Mouse (Mus musculus): ENCODE measurements at regions not wholly inside any gene's neighbourhood (a gene's known extent, or its start where the extent isn't known, plus 50 kb on each side); places are given as distances from the start of the nearest gene placed in this dataset.

- no peak for ATAC-seq (ENCODE audit: insufficient read depth)
- H3K36me3 ChIP-seq (replicated peaks; ENCODE audit: control insufficient read depth, insufficient read depth, low read depth) = no peaks in the 10 kb centered on the region
- no peaks in the 10 kb centered on the region for H3K9me3 ChIP-seq (ENCODE audit: control insufficient read depth, low read length)
- H3K27me3 ChIP-seq (ENCODE audit: control insufficient read depth, insufficient read depth, low read length) = no peaks in the 10 kb centered on the region
- no peak for TF ChIP-seq CTCF (IDR thresholded peaks at IDR 0.05; ENCODE audit: low read depth)
- TF ChIP-seq EP300 (IDR thresholded peaks at IDR 0.05; ENCODE audit: low read depth) = no peak
- H3K4me1 ChIP-seq (replicated peaks; ENCODE audit: control insufficient read depth in 2 of 2, insufficient read depth in 2 of 2, low read length in 1 of 2) = peaks cover 0 to 3% of the 10 kb centered on the region in 2 experiments; a peak in 1 of 4 replicates
- H3K27ac ChIP-seq = no peak overlapping the region
- no peak overlapping the region for H3K4me2 ChIP-seq (ENCODE audit: low read depth)
- H3K4me3 ChIP-seq (ENCODE audit: insufficient read depth in 1 of 2, low read depth in 2 of 2, low read length in 2 of 2) = no peak overlapping the region
- no peak for DNase-seq (ENCODE audit: low read depth in 3 of 3, low spot score in 3 of 3)
- 75% methylated on average over 3 of the region's 3 CpGs for WGBS (ENCODE audit: insufficient replicate concordance)
- no peak overlapping the region for H3K9ac ChIP-seq (replicated peaks)
These were observed 79.6 kb downstream of the Sik1 start for GRCm38 (mm10) chr17:31775966-31776365.

GRCm38 (mm10) chr17:31776949-31777607, 78.5 kb downstream of the Sik1 start:
- no peak for TF ChIP-seq EP300 (IDR thresholded peaks at IDR 0.05; ENCODE audit: low read depth)
- no peak for TF ChIP-seq CTCF (IDR thresholded peaks at IDR 0.05; ENCODE audit: low read depth)
- H3K9ac ChIP-seq (replicated peaks) = no peak overlapping the region
- no peaks in the 10 kb centered on the region for H3K9me3 ChIP-seq (ENCODE audit: control insufficient read depth, low read length)
- H3K27ac ChIP-seq = no peak overlapping the region
- H3K36me3 ChIP-seq (replicated peaks; ENCODE audit: control insufficient read depth, insufficient read depth, low read depth) = no peaks in the 10 kb centered on the region
- H3K4me3 ChIP-seq (ENCODE audit: insufficient read depth in 1 of 2, low read depth in 2 of 2, low read length in 2 of 2) = no peak overlapping the region
- DNase-seq (ENCODE audit: low read depth in 3 of 3, low spot score in 3 of 3) = no peak
- no peak for ATAC-seq (ENCODE audit: insufficient read depth)
- peaks cover 0 to 3% of the 10 kb centered on the region in 2 experiments; a peak in 1 of 4 replicates for H3K4me1 ChIP-seq (replicated peaks; ENCODE audit: control insufficient read depth in 2 of 2, insufficient read depth in 2 of 2, low read length in 1 of 2)
- no peak overlapping the region for H3K4me2 ChIP-seq (ENCODE audit: low read depth)
- 47% methylated on average over 9 of the region's 9 CpGs for WGBS (ENCODE audit: insufficient replicate concordance)
- no peaks in the 10 kb centered on the region for H3K27me3 ChIP-seq (ENCODE audit: control insufficient read depth, insufficient read depth, low read length)

GRCm38 (mm10) chr17:31777751-31778150, 77.9 kb downstream of the Sik1 start:
- Histone ChIP-seq H3K4me1 (replicated peaks; ENCODE audit: control insufficient read depth in 2 of 2, insufficient read depth in 2 of 2, low read length in 1 of 2) (peaks cover 0 to 3% of the 10 kb centered on the region in 2 experiments; a peak in 1 of 4 replicates), H3K36me3 (replicated peaks; ENCODE audit: control insufficient read depth, insufficient read depth, low read depth) (no peaks in the 10 kb centered on the region), H3K9me3 (ENCODE audit: control insufficient read depth, low read length) (no peaks in the 10 kb centered on the region), H3K4me2 (ENCODE audit: low read depth) (no peak overlapping the region), H3K27ac (no peak overlapping the region), H3K27me3 (ENCODE audit: control insufficient read depth, insufficient read depth, low read length) (no peaks in the 10 kb centered on the region), H3K9ac (replicated peaks) (no peak overlapping the region), H3K4me3 (ENCODE audit: insufficient read depth in 1 of 2, low read depth in 2 of 2, low read length in 2 of 2) (no peak overlapping the region)
- WGBS (ENCODE audit: insufficient replicate concordance) = 47% methylated on average over 5 of the region's 5 CpGs
- TF ChIP-seq EP300 (IDR thresholded peaks at IDR 0.05; ENCODE audit: low read depth) (no peak), CTCF (IDR thresholded peaks at IDR 0.05; ENCODE audit: low read depth) (no peak)
- DNase-seq (ENCODE audit: low read depth in 3 of 3, low spot score in 3 of 3) = no peak
- no peak for ATAC-seq (ENCODE audit: insufficient read depth)

GRCm38 (mm10) chr17:31779466-31779865, 76.1 kb downstream of the Sik1 start:
- Histone ChIP-seq H3K4me3 (ENCODE audit: insufficient read depth in 1 of 2, low read depth in 2 of 2, low read length in 2 of 2) (no peak overlapping the region), H3K9ac (replicated peaks) (no peak overlapping the region), H3K4me1 (replicated peaks; ENCODE audit: control insufficient read depth in 2 of 2, insufficient read depth in 2 of 2, low read length in 1 of 2) (peaks cover 0 to 3% of the 10 kb centered on the region in 2 experiments; a peak in 1 of 4 replicates), H3K9me3 (ENCODE audit: control insufficient read depth, low read length) (no peaks in the 10 kb centered on the region), H3K27ac (no peak overlapping the region), H3K36me3 (replicated peaks; ENCODE audit: control insufficient read depth, insufficient read depth, low read depth) (no peaks in the 10 kb centered on the region), H3K4me2 (ENCODE audit: low read depth) (no peak overlapping the region), H3K27me3 (ENCODE audit: control insufficient read depth, insufficient read depth, low read length) (no peaks in the 10 kb centered on the region)
- ATAC-seq (ENCODE audit: insufficient read depth) (no peak), DNase-seq (ENCODE audit: low read depth in 3 of 3, low spot score in 3 of 3) (no peak)
- no peak for TF ChIP-seq CTCF (IDR thresholded peaks at IDR 0.05; ENCODE audit: low read depth)
- TF ChIP-seq EP300 (IDR thresholded peaks at IDR 0.05; ENCODE audit: low read depth) = no peak
- 67% methylated on average over 3 of the region's 3 CpGs for WGBS (ENCODE audit: insufficient replicate concordance)

- Histone ChIP-seq H3K9me3 (ENCODE audit: control insufficient read depth, low read length) (no peaks in the 10 kb centered on the region), H3K9ac (replicated peaks) (no peak overlapping the region), H3K36me3 (replicated peaks; ENCODE audit: control insufficient read depth, insufficient read depth, low read depth) (no peaks in the 10 kb centered on the region), H3K27me3 (ENCODE audit: control insufficient read depth, insufficient read depth, low read length) (no peaks in the 10 kb centered on the region), H3K27ac (no peak overlapping the region), H3K4me2 (ENCODE audit: low read depth) (no peak overlapping the region), H3K4me1 (replicated peaks; ENCODE audit: control insufficient read depth in 2 of 2, insufficient read depth in 2 of 2, low read length in 1 of 2) (peaks cover 0 to 3% of the 10 kb centered on the region in 2 experiments; a peak in 1 of 4 replicates), H3K4me3 (ENCODE audit: insufficient read depth in 1 of 2, low read depth in 2 of 2, low read length in 2 of 2) (no peak overlapping the region)
- no peak for TF ChIP-seq CTCF (IDR thresholded peaks at IDR 0.05; ENCODE audit: low read depth)
- no peak for TF ChIP-seq EP300 (IDR thresholded peaks at IDR 0.05; ENCODE audit: low read depth)
- ATAC-seq (ENCODE audit: insufficient read depth) (no peak), DNase-seq (ENCODE audit: low read depth in 3 of 3, low spot score in 3 of 3) (no peak)
- WGBS (ENCODE audit: insufficient replicate concordance) = 67% methylated on average over 6 of the region's 6 CpGs
These were observed 73.4 kb downstream of the Sik1 start for GRCm38 (mm10) chr17:31782251-31782650.

All from liver, embryonic 14.5 days (tissue).